Mouse (Mus musculus): ENCODE measurements around the gene Rbm4b.

The Rbm4b gene

GRCm38 (mm10) chr19:4810746-4811062 is 54.4 kb downstream of the Rbm4b start:
- no peak for DNase-seq (ENCODE audit: low read depth)

- peak; percentile 99 for DNase-seq (ENCODE audit: low read depth)
Measured at GRCm38 (mm10) chr19:4811063-4811908, 55.0 kb downstream of the Rbm4b start, which contains the start of the genes Gm21992 and Rbm14. TSS of gene Gm21992 (minus strand) at chr19:4811612. TSS of gene Rbm14 (minus strand) at chr19:4811634.

- DNase-seq (ENCODE audit: low read depth): no peak
Measured at GRCm38 (mm10) chr19:4811909-4812242, 55.6 kb downstream of the Rbm4b start.

DNA sequence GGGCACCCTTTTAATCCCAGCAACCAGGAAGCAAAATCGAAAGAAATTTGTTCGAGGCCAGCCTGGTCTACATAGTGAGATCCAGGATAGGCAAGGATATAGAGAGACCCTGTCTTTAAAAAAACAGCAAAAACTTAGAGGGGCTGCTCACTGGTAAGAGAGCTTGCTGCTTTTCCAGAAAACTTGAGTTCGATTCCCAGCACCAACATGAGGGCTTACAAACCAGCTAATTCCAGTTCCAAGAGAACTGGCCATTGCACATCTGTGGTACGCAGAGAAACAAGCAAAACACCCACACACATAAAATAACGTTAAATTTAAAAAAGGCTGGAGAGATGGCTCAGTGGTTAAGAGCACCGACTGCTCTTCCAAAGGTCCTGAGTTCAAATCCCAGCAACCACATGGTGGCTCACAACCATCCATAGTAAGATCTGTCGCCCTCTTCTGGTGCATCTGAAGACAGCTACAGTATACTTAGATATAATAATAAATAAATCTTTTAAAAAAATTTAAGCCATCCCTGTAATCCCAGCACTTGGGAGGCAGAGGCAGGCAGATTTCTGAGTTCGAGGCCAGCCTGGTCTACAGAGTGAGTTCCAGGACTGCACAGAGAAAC is 56.1 kb downstream of the Rbm4b start:
- peak; percentile 74 for DNase-seq (ENCODE audit: low read depth)

DNA sequence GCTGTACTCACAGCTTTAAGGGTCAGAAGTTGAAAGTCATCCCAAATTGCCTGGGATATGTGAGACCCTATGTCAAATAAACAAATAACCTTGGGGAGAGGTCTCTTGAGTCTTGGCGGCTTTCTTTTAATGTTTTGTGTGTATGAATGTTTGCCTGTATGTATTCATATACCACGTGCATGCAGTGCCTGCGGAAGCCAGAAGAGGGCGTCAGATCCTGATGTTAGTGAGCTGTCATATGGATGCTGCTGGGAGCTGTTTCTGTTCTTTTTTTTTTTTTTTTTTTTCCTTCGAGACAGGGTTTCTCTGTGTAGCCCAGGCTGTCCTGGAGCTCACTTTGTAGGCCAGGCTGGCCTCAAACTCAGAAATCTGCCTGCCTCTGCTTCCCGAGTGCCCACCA is 56.7 kb downstream of the Rbm4b start:
- DNase-seq (ENCODE audit: low read depth): peak; percentile 62

All from 416B (cell line).